Mouse (Mus musculus) cortical plate, adult 2 months (tissue): ENCODE measurements at regions not wholly inside any gene's neighbourhood (a gene's known extent, or its start where the extent isn't known, plus 50 kb on each side); places are given as distances from the start of the nearest gene placed in this dataset.

ENCODE experiments used
- CTCF ChIP-seq: fragments of 200-500 bp; IDR thresholded peaks from 2 replicates; pipeline ENCODE4 v1.5.1; 2011; ENCODE audit warnings: mild to moderate bottlenecking, control low read depth, low read length; ENCODE audit not compliant: insufficient read depth; ENCODE audit errors: extremely low read depth
- POLR2A ChIP-seq: fragments of 200-500 bp; IDR thresholded peaks from 2 replicates; pipeline ENCODE4 v1.6.1; 2011; ENCODE audit warnings: mild to moderate bottlenecking, low read length, control low read depth; ENCODE audit not compliant: insufficient read depth; ENCODE audit errors: extremely low read depth

DNA sequence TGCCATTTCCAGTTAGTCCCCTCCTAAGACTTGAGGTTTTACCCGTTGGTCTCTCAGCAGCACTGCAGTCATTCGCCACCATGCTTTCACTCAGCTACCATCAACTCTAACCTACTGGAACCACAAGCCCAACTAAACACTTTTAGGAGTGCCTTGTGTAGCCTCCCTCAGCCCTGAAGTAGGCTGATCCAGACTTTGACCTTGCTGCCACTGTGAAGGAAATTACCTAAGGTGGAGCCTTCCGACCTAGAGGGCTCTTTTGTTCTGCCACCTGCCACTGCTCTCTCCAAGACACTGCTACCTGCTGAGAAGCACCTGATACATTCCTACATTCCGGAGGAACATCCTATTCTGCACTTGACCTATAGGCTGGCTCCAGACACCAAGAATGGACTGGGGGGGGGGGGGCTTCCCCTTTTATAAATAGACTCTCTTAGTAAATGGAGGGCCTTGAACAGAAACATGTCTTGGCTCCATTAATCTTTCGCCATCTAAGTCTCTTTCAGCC lies 93.5 kb upstream of the Otud4 start:
- TF ChIP-seq CTCF (no peak), POLR2A (no peak)
